Mouse (Mus musculus): ENCODE results near the gene Bank1.
"Not testable (repeated sequence)": the region's sequence is repeated elsewhere in the genome, so short reads cannot be mapped to it uniquely, and the experiment has no call there.

Bank1 gene

GRCm38 (mm10) chr3:136325783-136326182 is at the start of gene Bank1:
Gene Bank1 (minus strand): TSS chr3:136326066.
- in situ Hi-C loops (cut with MboI, MseI), result loop anchor here in 1 of 2 experiments (10.0 kb wide), 1 partner anchor 431 kb away; no protein-coding TSS in a partner anchor

- in situ Hi-C loops (cut with MboI, MseI), result loop anchor here in 1 of 2 experiments (25.0 kb wide), 1 partner anchor 1892 kb away; the partner anchor contains the start of gene Adh1
These were observed 44.0 kb upstream of the Bank1 start for GRCm38 (mm10) chr3:136369916-136370315.

DNA sequence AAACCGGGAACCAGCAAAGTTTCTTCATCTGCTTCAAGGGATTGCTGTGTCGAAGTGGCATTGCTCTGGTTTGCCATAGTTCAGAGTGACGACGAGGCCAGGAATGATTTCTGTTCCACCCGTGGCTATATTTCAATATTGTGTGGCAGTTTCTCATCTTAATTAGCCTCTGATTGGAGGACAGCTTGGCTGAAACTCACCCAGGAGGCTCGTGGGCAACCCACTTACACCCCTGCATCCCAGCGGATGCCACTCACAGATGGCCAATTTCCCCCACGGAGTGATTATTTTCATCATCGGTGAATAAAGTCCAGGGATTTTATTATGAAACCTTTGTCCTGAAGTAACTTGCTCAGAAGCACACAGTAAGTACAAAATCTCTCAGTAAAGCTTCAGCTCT is 43.6 kb upstream of the Bank1 start:
- in situ Hi-C loops (cut with MboI, MseI), result loop anchor here in 1 of 2 experiments (25.0 kb wide), 1 partner anchor 1893 kb away; the partner anchor contains the start of gene Adh1

DNA sequence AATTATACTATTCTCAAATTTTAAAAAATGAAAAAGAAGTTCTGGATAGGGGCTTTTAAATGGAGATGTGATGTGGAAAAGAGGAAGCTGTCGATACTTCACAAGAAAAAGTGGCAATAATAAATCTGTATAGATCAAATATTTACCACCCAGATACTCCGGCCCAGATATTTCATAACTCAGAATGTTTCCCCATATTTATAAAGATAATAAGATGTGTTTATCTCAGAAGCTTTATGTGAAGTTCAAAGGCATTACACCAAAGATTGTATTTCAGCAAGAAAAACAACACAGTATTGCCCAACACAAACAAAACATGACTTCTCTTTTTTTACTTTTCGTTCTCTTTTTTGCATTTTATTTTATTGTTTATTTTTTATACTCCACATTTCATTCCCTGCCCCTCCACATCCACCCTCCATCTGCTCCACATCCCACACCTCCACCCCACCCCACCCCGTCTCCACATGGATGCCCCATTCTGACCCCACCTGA is 42.7 kb upstream of the Bank1 start:
- in situ Hi-C loops (cut with MboI, MseI), result loop anchor here in 1 of 2 experiments (25.0 kb wide), 1 partner anchor 1894 kb away; the partner anchor contains the start of gene Adh1

GRCm38 (mm10) chr3:136349690-136350089 is 23.8 kb upstream of the Bank1 start:
- in situ Hi-C loops (cut with MboI, MseI), result loop anchor here in 1 of 2 experiments (25.0 kb wide), 1 partner anchor 1913 kb away; the partner anchor contains the start of gene Adh1

GRCm38 (mm10) chr3:136348611-136349010 is 22.7 kb upstream of the Bank1 start:
- in situ Hi-C loops (cut with MboI, MseI), result no loop called here

GRCm38 (mm10) chr3:136347277-136347676 is 21.4 kb upstream of the Bank1 start:
- in situ Hi-C loops (cut with MboI, MseI), result no loop called here

- in situ Hi-C loops (cut with MboI, MseI), result no loop called here
These were observed 16.0 kb upstream of the Bank1 start for GRCm38 (mm10) chr3:136341911-136342310.

- in situ Hi-C loops (cut with MboI, MseI), result no loop called here
These were observed 14.0 kb upstream of the Bank1 start for GRCm38 (mm10) chr3:136339896-136340295.

- in situ Hi-C loops (cut with MboI, MseI), result no loop called here
These were observed 5.3 kb upstream of the Bank1 start for GRCm38 (mm10) chr3:136331135-136331534.

GRCm38 (mm10) chr3:136330043-136330442 is 4.2 kb upstream of the Bank1 start:
- in situ Hi-C loops (cut with MboI, MseI), result no loop called here

DNA sequence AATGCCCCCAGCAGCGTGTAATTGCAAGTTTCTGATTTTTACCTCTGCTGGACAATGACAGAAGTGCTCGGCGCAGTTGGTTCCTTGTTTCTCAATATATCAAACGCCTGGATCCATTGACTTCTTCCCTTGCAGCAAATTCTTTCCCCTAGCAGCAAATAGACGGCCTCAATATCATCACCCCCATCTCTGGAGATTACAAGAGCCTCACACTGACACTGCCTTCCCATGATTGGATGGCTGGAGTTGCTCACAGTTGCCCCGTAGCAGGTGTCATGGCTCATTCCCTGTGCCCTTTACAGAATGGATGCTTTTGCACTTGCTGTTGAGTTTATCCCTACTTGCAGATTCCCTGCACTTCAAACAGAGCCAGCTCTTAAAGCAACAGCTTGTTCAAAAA is 3.3 kb upstream of the Bank1 start:
- in situ Hi-C loops (cut with MboI, MseI), result loop anchor here in 1 of 2 experiments (10.0 kb wide), 1 partner anchor 434 kb away; no protein-coding TSS in a partner anchor

DNA sequence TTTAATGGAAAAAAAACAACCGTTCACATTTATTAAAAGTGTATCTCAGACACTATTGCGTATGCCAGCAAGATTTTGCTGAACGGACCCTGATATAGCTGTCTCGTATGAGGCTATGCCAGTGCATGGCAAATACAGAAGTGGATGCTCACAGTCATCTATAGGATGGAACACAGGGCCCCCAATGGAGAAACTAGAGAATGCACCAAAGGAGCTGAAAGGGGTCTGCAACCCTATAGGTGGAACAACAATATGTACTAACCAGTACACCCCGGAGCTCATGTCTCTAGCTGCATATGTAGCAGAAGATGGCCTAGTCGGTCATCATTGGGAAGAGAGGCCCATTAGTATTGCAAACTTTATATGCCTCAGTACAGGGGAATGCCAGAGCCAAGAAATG is 1.1 kb downstream of the Bank1 start:
- in situ Hi-C loops (cut with MboI, MseI), result loop anchor here in 1 of 2 experiments (10.0 kb wide), 1 partner anchor 430 kb away; no protein-coding TSS in a partner anchor

- in situ Hi-C loops (cut with MboI, MseI), result loop anchor here in 1 of 2 experiments (10.0 kb wide), 1 partner anchor 427 kb away; no protein-coding TSS in a partner anchor
These were observed 3.9 kb downstream of the Bank1 start for GRCm38 (mm10) chr3:136321936-136322335.

GRCm38 (mm10) chr3:136308487-136308886 is 17.4 kb downstream of the Bank1 start:
- in situ Hi-C loops (cut with MboI, MseI), result no loop called here

GRCm38 (mm10) chr3:136306564-136307158 is 19.2 kb downstream of the Bank1 start:
- in situ Hi-C loops (cut with MboI, MseI), result no loop called here

DNA sequence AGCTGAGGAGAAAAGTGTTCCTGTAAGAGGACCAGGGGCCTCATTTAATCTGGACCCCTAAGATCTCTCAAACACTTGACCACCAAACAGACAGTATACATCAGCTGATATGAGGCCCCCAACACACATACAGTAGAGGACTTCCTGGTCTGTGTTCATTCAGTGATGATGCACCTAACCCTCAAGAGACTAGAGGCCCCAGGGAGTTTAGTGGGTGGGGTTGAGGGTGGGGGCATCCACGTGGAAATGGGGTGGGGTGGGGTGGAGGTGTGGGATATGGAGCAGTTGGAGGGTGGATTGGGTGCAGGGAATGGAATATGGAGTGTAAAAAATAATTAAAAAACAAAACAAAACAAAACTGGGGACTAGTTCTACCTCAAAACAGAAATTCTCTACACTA is 23.3 kb downstream of the Bank1 start:
- in situ Hi-C loops (cut with MboI, MseI), result no loop called here

GRCm38 (mm10) chr3:136300810-136301209 is 25.1 kb downstream of the Bank1 start:
- in situ Hi-C loops (cut with MboI, MseI), result not testable (repeated sequence)

DNA sequence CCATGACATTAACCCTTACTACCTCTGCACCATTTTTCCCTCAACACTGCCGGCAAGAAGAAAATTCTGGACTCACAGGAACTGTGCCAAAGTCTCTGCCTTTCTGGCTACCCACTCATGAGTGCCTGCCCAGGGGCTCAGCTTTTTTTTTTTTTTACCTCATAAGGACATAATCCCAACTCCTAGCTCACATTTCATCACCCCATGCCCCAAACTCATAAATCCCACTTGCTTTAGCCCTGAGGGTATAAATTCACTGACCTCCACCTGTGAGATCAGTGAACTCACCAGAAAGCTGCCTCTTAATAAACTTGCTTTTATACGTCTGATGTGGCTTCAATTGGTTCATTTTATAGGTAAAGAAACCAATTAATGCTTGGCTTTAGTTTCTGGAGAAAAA is 28.5 kb downstream of the Bank1 start:
- in situ Hi-C loops (cut with MboI, MseI), result no loop called here

GRCm38 (mm10) chr3:136295250-136295649 is 30.6 kb downstream of the Bank1 start:
- in situ Hi-C loops (cut with MboI, MseI), result no loop called here

DNA sequence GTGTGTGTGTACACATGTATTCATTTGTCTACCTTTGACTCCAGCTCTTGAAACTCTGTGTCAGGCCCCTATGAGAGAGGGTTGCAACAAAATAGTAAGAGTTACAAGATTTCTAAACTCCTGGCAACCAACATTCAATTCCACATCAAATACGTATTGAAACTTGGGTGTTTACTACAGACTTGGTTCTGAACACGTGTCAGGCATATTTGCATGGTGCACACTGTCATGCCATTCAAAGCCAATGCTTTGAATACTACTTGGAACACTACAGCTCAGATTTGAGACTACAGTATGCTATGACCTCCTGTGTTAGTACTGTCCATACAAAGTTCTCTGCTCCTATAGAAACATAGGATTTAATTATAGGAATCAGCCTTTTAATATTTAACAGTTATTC is 38.0 kb downstream of the Bank1 start:
- in situ Hi-C loops (cut with MboI, MseI), result no loop called here

- in situ Hi-C loops (cut with MboI, MseI), result no loop called here
These were observed 60.8 kb downstream of the Bank1 start for GRCm38 (mm10) chr3:136264969-136265595.

- in situ Hi-C loops (cut with MboI, MseI), result no loop called here
These were observed 68.1 kb downstream of the Bank1 start for GRCm38 (mm10) chr3:136257761-136258160.

Measured in T-helper 17 cell (primary cell).